Mouse (Mus musculus): ENCODE data around the gene Tspyl1. TPM values are rescaled to one million over a fixed set of nuclear protein-coding genes. Genes with fewer than 3 reads are reported as not detected.
A peak's percentile ranks its signal among the peaks of the same experiment; 100 is the strongest.

Gene Tspyl1
- polyA plus RNA-seq, 1 experiment from 2014 or later: 69.3 TPM

DNA sequence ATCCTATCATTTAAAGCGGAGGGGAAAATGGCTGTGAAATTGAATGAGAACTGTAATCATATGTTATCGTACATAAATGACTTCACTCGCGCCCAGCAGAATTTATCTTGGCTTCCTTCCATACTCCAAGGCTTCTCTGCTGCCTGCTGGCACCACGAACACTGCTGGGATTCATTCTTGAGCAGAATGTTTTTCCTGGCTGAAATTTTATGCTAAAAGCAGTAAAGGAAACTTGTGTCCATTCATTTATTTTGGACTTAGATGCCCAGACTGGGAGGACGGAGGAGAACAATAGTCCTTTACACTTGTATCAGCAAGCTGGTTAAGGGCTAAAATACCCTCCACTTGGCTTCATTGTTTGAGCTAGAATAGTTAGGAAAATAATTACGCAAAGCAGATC, 10.3 kb upstream of the Tspyl1 start:
- H3K36me3 ChIP-seq: no peaks in the 10 kb centered on the region
- H3K9me3 ChIP-seq (replicated peaks): no peaks in the 10 kb centered on the region
- 82% methylated on average over 7 of the region's 7 CpGs for WGBS
- DNase-seq (ENCODE audit: low spot score): no peak
- H3K4me1 ChIP-seq: peaks cover 6% of the 10 kb centered on the region; the same call in 1 of the 2 replicates
- no peaks in the 10 kb centered on the region for H3K27me3 ChIP-seq (ENCODE audit: low read depth, poor library complexity, severe bottlenecking)
- H3K27ac ChIP-seq: no peak overlapping the region
- H3K4me3 ChIP-seq: no peak overlapping the region

- H3K4me3 ChIP-seq: peak overlapping the region; percentile 85; the same call in 1 of the 2 replicates
Observed at GRCm38 (mm10) chr10:34280591-34281175, 1.3 kb upstream of the Tspyl1 start.

DNA sequence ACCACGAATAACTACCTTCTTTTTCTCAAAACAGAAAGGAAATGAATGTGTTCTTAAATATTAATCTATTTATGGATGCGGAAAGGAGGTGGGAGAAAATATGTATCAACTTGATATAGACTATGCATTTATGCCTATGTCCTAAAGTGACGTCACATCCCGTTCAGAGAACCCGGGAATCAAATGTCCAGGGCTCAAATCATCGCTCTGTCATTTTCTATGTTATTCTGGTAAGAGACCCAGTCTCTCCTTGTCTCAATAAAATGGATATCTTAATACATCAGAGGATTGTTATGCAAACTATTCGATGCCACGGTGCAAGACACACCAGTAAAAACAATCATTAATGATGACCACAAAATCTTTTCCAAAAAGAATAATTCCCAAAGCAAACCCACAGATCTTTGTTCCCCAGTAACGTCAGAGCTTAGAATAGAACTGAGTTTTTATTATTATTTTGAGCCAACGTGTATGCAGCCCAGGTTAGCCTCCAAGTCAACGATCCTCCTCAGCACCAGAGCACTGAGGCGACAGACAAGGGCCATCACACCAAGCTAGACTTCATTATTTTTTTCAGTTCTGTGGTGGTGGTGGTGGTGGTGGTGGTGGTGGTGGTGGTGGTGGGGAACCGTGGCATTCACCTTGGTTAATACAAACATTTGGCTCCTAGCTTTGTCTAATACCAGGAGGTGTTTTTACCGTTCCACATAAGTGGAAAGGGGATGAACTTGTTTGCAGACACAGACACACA, 604 bp upstream of the Tspyl1 start:
- DNase-seq (ENCODE audit: low spot score): no peak
- H3K9me3 ChIP-seq (replicated peaks): no peaks in the 10 kb centered on the region
- peak overlapping the region; percentile 85 for H3K4me3 ChIP-seq
- no peaks in the 10 kb centered on the region for H3K27me3 ChIP-seq (ENCODE audit: low read depth, poor library complexity, severe bottlenecking)
- H3K27ac ChIP-seq: peak overlapping the region; percentile 88
- peaks cover 26% of the 10 kb centered on the region for H3K4me1 ChIP-seq
- H3K36me3 ChIP-seq: peaks cover 21% of the 10 kb centered on the region
- WGBS: 24% methylated on average over 14 of the region's 14 CpGs

More at GRCm38 (mm10) chr10:34280591-34281175, 1.3 kb upstream of the Tspyl1 start:
- Histone ChIP-seq H3K9me3 (replicated peaks) (no peaks in the 10 kb centered on the region), H3K36me3 (peaks cover 17% of the 10 kb centered on the region), H3K27ac (no peak overlapping the region), H3K27me3 (ENCODE audit: low read depth, poor library complexity, severe bottlenecking) (no peaks in the 10 kb centered on the region), H3K4me1 (peaks cover 26% of the 10 kb centered on the region)
- DNase-seq (ENCODE audit: low spot score): no peak
- 34% methylated on average over 13 of the region's 13 CpGs for WGBS

GRCm38 (mm10) chr10:34282420-34283238, 639 bp downstream of the Tspyl1 start:
- WGBS: 5% methylated on average over 47 of the region's 47 CpGs
- Histone ChIP-seq H3K27ac (peak overlapping the region; percentile 88), H3K9me3 (replicated peaks) (no peaks in the 10 kb centered on the region), H3K4me3 (peak overlapping the region; percentile 85), H3K36me3 (peaks cover 33% of the 10 kb centered on the region), H3K4me1 (peaks cover 26% of the 10 kb centered on the region), H3K27me3 (ENCODE audit: low read depth, poor library complexity, severe bottlenecking) (no peaks in the 10 kb centered on the region)
- DNase-seq (ENCODE audit: low spot score): peak; percentile 65

GRCm38 (mm10) chr10:34296911-34297298, 14.9 kb downstream of the Tspyl1 start:
- DNase-seq (ENCODE audit: low spot score): no peak
- no peaks in the 10 kb centered on the region for H3K9me3 ChIP-seq (replicated peaks)
- no peaks in the 10 kb centered on the region for H3K27me3 ChIP-seq (ENCODE audit: low read depth, poor library complexity, severe bottlenecking)
- H3K36me3 ChIP-seq: no peaks in the 10 kb centered on the region
- peak overlapping the region; percentile 76 for H3K4me3 ChIP-seq
- WGBS: 9% methylated on average over 13 of the region's 13 CpGs
- peaks cover 31% of the 10 kb centered on the region for H3K4me1 ChIP-seq
- H3K27ac ChIP-seq: peak overlapping the region; percentile 84

- Histone ChIP-seq H3K36me3 (0 out of 2 replicates have a peak, but pooled peaks cover under 1% of the 10 kb centered on the region), H3K4me3 (peak within 1 kb of the TSS; percentile 76), H3K27ac (peak within 1 kb of the TSS; percentile 84), H3K4me1 (peaks cover 31% of the 10 kb centered on the region), H3K9me3 (replicated peaks) (no peaks in the 10 kb centered on the region), H3K27me3 (ENCODE audit: low read depth, poor library complexity, severe bottlenecking) (no peaks in the 10 kb centered on the region)
- peak; percentile 94 for DNase-seq (ENCODE audit: low spot score)
- WGBS: under 1% methylated on average over 38 of the region's 38 CpGs
Observed at GRCm38 (mm10) chr10:34297299-34297979, 15.4 kb downstream of the Tspyl1 start, which contains the start of gene Tspyl4. TSS of gene Tspyl4 (plus strand) at chr10:34297442.

GRCm38 (mm10) chr10:34297980-34298753, 16.2 kb downstream of the Tspyl1 start:
- no peaks in the 10 kb centered on the region for H3K9me3 ChIP-seq (replicated peaks)
- 45% methylated on average over 25 of the region's 25 CpGs for WGBS
- 0 out of 2 replicates have a peak, but pooled peaks cover 2% of the 10 kb centered on the region for H3K36me3 ChIP-seq
- H3K4me1 ChIP-seq: peaks cover 31% of the 10 kb centered on the region
- no peaks in the 10 kb centered on the region for H3K27me3 ChIP-seq (ENCODE audit: low read depth, poor library complexity, severe bottlenecking)
- DNase-seq (ENCODE audit: low spot score): no peak
- peak overlapping the region; percentile 76 for H3K4me3 ChIP-seq
- H3K27ac ChIP-seq: peak overlapping the region; percentile 84

GRCm38 (mm10) chr10:34300368-34300767, 18.4 kb downstream of the Tspyl1 start:
- H3K36me3 ChIP-seq: 0 out of 2 replicates have a peak, but pooled peaks cover 2% of the 10 kb centered on the region
- no peak for DNase-seq (ENCODE audit: low spot score)
- WGBS: 49% methylated on average over 5 of the region's 5 CpGs
- H3K4me1 ChIP-seq: peaks cover 31% of the 10 kb centered on the region
- H3K4me3 ChIP-seq: peak overlapping the region; percentile 24; the same call in 1 of the 2 replicates
- H3K27ac ChIP-seq: peak overlapping the region; percentile 14; the same call in 1 of the 2 replicates
- no peaks in the 10 kb centered on the region for H3K27me3 ChIP-seq (ENCODE audit: low read depth, poor library complexity, severe bottlenecking)
- H3K9me3 ChIP-seq (replicated peaks): no peaks in the 10 kb centered on the region

DNA sequence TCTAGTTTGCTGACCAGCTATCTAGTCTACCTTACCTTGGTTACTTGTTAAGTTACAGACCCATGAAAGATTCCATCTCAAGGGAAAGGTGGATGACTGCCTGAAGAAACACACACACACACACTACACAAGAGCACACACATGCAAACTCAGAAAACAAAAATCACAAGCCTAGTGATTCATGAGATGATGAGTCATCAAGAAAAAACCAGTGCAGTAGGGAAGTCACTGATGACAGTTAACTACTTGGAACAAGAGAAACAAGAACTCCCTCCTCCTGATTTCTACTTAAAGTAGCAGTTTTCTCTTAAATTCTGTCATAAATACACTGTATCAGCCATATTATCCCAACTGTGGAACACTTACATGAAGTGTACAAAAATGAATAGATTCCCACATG, 25.1 kb downstream of the Tspyl1 start:
- DNase-seq (ENCODE audit: low spot score): no peak
- Histone ChIP-seq H3K27me3 (ENCODE audit: low read depth, poor library complexity, severe bottlenecking) (no peaks in the 10 kb centered on the region), H3K4me3 (no peak overlapping the region), H3K4me1 (no peaks in the 10 kb centered on the region), H3K9me3 (replicated peaks) (no peaks in the 10 kb centered on the region), H3K27ac (no peak overlapping the region), H3K36me3 (0 out of 2 replicates have a peak, but pooled peaks cover 2% of the 10 kb centered on the region)

DNA sequence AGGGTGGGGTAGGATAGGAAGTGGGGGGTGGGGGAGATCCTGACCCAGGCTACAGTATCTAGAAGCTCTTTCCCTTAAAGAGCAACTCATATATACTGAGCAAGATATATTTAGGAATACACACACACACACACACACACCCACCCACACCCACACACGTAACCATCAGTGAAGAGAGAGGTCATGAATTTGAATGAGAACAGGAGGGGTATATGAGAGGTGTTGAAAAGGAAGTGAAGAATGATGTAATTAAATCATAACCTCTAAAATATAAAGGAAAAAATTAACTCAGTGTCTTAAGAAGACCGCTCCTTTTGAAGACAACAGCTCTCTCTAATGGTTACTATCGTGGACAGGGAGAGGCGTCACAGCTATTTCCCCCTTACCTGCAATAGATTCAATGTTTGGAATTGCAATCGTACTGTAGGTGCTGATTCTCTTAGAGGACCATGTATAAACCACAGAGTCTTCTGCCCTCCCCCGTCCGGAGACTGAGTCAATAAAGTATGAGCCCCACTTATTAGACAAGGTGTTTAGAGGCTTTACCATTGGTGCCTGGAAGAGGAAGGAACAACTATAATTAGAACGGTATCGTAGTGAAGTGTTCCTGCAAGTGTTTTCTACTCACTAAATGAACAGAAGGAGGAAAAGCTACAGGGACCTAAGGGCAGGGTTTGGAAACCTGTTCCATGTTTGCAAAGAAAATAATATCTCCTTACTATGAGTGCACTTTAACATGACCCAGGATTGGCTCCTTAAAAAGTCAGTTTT, 28.1 kb downstream of the Tspyl1 start:
- Histone ChIP-seq H3K4me1 (peaks cover 11% of the 10 kb centered on the region; the same call in 1 of the 2 replicates), H3K9me3 (replicated peaks) (no peaks in the 10 kb centered on the region), H3K4me3 (no peak overlapping the region), H3K27me3 (ENCODE audit: low read depth, poor library complexity, severe bottlenecking) (no peaks in the 10 kb centered on the region), H3K36me3 (no peaks in the 10 kb centered on the region), H3K27ac (no peak overlapping the region)
- 89% methylated on average over 9 of the region's 9 CpGs for WGBS
- no peak for DNase-seq (ENCODE audit: low spot score)

GRCm38 (mm10) chr10:34312536-34312935, 30.5 kb downstream of the Tspyl1 start:
- H3K36me3 ChIP-seq: no peaks in the 10 kb centered on the region
- H3K27me3 ChIP-seq (ENCODE audit: low read depth, poor library complexity, severe bottlenecking): no peaks in the 10 kb centered on the region
- no peak overlapping the region for H3K27ac ChIP-seq
- no peaks in the 10 kb centered on the region for H3K9me3 ChIP-seq (replicated peaks)
- no peak for DNase-seq (ENCODE audit: low spot score)
- peaks cover 34% of the 10 kb centered on the region for H3K4me1 ChIP-seq
- no peak overlapping the region for H3K4me3 ChIP-seq
- WGBS: 51% methylated on average over 3 of the region's 3 CpGs

Measured in limb, embryonic 10.5 days (tissue).